Mouse (Mus musculus): Measurements from ENCODE around the gene Elk3. TPM values are rescaled to one million over a fixed set of nuclear protein-coding genes. Genes with fewer than 3 reads are reported as not detected.

Gene Elk3
- total and polyA plus RNA-seq, 3 experiments: 32.1 to 39.4 (median 33.8) TPM

GRCm38 (mm10) chr10:93346208-93346936 is 35.4 kb upstream of the Elk3 start:
- no peaks in the 10 kb centered on the region for H3K27me3 ChIP-seq (ENCODE audit: control insufficient read depth, insufficient read depth, low read length)
- no peak overlapping the region for H3K27ac ChIP-seq
- H3K4me3 ChIP-seq: no peak overlapping the region
- no peak for TF ChIP-seq EP300 (IDR thresholded peaks at IDR 0.05; ENCODE audit: insufficient read depth, low read depth, low read length)
- H3K79me2 ChIP-seq (replicated peaks; ENCODE audit: control insufficient read depth, insufficient read depth, low read length): no peaks in the 10 kb centered on the region
- 88% methylated on average over 9 of the region's 9 CpGs for WGBS
- no peaks in the 10 kb centered on the region for H3K36me3 ChIP-seq (ENCODE audit: control insufficient read depth, insufficient read depth, low read length)
- H3K4me1 ChIP-seq (ENCODE audit: control insufficient read depth, insufficient read depth, low read length): no peaks in the 10 kb centered on the region; the same call in 1 of the 2 replicates
- no peak for DNase-seq
- H3K9ac ChIP-seq (ENCODE audit: low read depth, low read length): no peak overlapping the region
- intact Hi-C loops (cut with DNase I): no loop called here

- no peak for TF ChIP-seq POLR2A (IDR thresholded peaks at IDR 0.05; ENCODE audit: insufficient read depth, low read depth, low read length)
- TF ChIP-seq EP300 (IDR thresholded peaks at IDR 0.05; ENCODE audit: insufficient read depth, low read depth, low read length): no peak
- no peak for TF ChIP-seq CTCF (IDR thresholded peaks at IDR 0.05)
- WGBS: 57% methylated on average over 2 of the region's 2 CpGs
- Histone ChIP-seq H3K9ac (ENCODE audit: low read depth, low read length) (no peak overlapping the region), H3K27ac (no peak overlapping the region), H3K36me3 (ENCODE audit: control insufficient read depth, insufficient read depth, low read length) (no peaks in the 10 kb centered on the region), H3K4me1 (ENCODE audit: control insufficient read depth, insufficient read depth, low read length) (no peaks in the 10 kb centered on the region; the same call in 1 of the 2 replicates), H3K27me3 (ENCODE audit: control insufficient read depth, insufficient read depth, low read length) (no peaks in the 10 kb centered on the region), H3K79me2 (replicated peaks; ENCODE audit: control insufficient read depth, insufficient read depth, low read length) (no peaks in the 10 kb centered on the region), H3K4me3 (no peak overlapping the region)
- intact Hi-C loops (cut with DNase I): no loop called here
- DNase-seq: no peak
These were observed 34.6 kb upstream of the Elk3 start for GRCm38 (mm10) chr10:93345497-93345896.

DNA sequence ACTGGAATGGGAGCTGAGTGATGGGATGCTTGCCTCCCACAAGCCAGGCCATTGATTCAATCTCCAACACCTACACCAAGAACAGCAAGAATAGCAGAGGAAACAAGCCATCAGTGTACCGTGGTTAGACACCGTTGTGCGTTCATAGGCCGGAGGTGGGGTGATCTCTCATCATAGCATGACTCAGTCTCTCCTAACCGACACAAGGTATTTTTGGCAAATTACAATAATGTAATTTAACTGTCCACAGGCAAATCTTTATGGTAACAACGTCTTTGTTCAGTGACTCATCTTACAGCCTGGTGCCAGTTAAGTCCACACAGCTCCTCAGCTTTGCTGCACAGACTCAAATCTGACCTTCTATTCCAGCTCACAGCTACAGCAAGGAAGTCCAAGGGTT is 32.5 kb upstream of the Elk3 start:
- Histone ChIP-seq H3K4me3 (no peak overlapping the region), H3K9ac (ENCODE audit: low read depth, low read length) (no peak overlapping the region), H3K79me2 (replicated peaks; ENCODE audit: control insufficient read depth, insufficient read depth, low read length) (no peaks in the 10 kb centered on the region), H3K4me1 (ENCODE audit: control insufficient read depth, insufficient read depth, low read length) (no peaks in the 10 kb centered on the region; the same call in 1 of the 2 replicates), H3K27ac (no peak overlapping the region), H3K36me3 (ENCODE audit: control insufficient read depth, insufficient read depth, low read length) (no peaks in the 10 kb centered on the region), H3K27me3 (ENCODE audit: control insufficient read depth, insufficient read depth, low read length) (no peaks in the 10 kb centered on the region)
- DNase-seq: no peak
- TF ChIP-seq EP300 (IDR thresholded peaks at IDR 0.05; ENCODE audit: insufficient read depth, low read depth, low read length) (no peak), CTCF (IDR thresholded peaks at IDR 0.05) (no peak), POLR2A (IDR thresholded peaks at IDR 0.05; ENCODE audit: insufficient read depth, low read depth, low read length) (no peak)
- intact Hi-C loops (cut with DNase I): no loop called here
- WGBS: 88% methylated on average over 6 of the region's 6 CpGs

GRCm38 (mm10) chr10:93342986-93343385 is 32.1 kb upstream of the Elk3 start:
- Histone ChIP-seq H3K9ac (ENCODE audit: low read depth, low read length) (no peak overlapping the region), H3K79me2 (replicated peaks; ENCODE audit: control insufficient read depth, insufficient read depth, low read length) (no peaks in the 10 kb centered on the region), H3K4me1 (ENCODE audit: control insufficient read depth, insufficient read depth, low read length) (no peaks in the 10 kb centered on the region; the same call in 1 of the 2 replicates), H3K36me3 (ENCODE audit: control insufficient read depth, insufficient read depth, low read length) (no peaks in the 10 kb centered on the region), H3K27ac (no peak overlapping the region), H3K4me3 (no peak overlapping the region), H3K27me3 (ENCODE audit: control insufficient read depth, insufficient read depth, low read length) (no peaks in the 10 kb centered on the region)
- WGBS: 85% methylated on average over 3 of the region's 3 CpGs
- TF ChIP-seq EP300 (IDR thresholded peaks at IDR 0.05; ENCODE audit: insufficient read depth, low read depth, low read length): no peak
- no peak for TF ChIP-seq POLR2A (IDR thresholded peaks at IDR 0.05; ENCODE audit: insufficient read depth, low read depth, low read length)
- TF ChIP-seq CTCF (IDR thresholded peaks at IDR 0.05): no peak
- intact Hi-C loops (cut with DNase I): no loop called here
- no peak for DNase-seq

DNA sequence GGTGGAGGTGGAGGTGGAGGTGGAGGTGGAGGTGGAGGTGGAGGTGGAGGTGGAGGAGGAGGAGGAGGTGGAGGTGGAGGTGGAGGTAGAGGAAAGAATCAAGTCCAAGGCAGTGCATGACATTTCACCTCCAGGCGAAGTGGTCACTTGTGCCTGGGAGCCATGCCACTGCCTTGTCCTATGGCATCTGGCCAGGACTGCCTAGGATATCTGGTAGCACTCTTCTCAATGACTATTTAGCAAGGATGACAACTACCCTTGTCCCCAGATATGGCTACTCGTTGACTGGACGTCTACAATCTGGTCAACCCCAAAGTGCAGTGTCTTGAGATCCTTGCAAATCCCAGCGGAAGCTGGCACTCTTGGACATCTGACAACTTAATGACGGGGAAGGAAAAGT is 27.6 kb upstream of the Elk3 start:
- no peaks in the 10 kb centered on the region for H3K79me2 ChIP-seq (replicated peaks; ENCODE audit: control insufficient read depth, insufficient read depth, low read length)
- no peak overlapping the region for H3K4me3 ChIP-seq
- H3K4me1 ChIP-seq (ENCODE audit: control insufficient read depth, insufficient read depth, low read length): peaks cover 13% of the 10 kb centered on the region
- TF ChIP-seq POLR2A (IDR thresholded peaks at IDR 0.05; ENCODE audit: insufficient read depth, low read depth, low read length) (no peak), CTCF (IDR thresholded peaks at IDR 0.05) (no peak), EP300 (IDR thresholded peaks at IDR 0.05; ENCODE audit: insufficient read depth, low read depth, low read length) (no peak)
- WGBS: 49% methylated on average over 5 of the region's 5 CpGs
- intact Hi-C loops (cut with DNase I): no loop called here
- peak; percentile 29 to 32 for DNase-seq
- H3K36me3 ChIP-seq (ENCODE audit: control insufficient read depth, insufficient read depth, low read length): peaks cover 4% of the 10 kb centered on the region
- H3K9ac ChIP-seq (ENCODE audit: low read depth, low read length): no peak overlapping the region
- peak overlapping the region; percentile 58 for H3K27ac ChIP-seq
- no peaks in the 10 kb centered on the region for H3K27me3 ChIP-seq (ENCODE audit: control insufficient read depth, insufficient read depth, low read length)

- intact Hi-C loops (cut with DNase I): loop anchor here (1.0 to 2.0 kb wide), 4 partner anchors 26 to 81 kb away; partner anchors contain the start of gene Elk3
- no peak overlapping the region for H3K9ac ChIP-seq (ENCODE audit: low read depth, low read length)
- WGBS: 31% methylated on average over 6 of the region's 6 CpGs
- H3K27me3 ChIP-seq (ENCODE audit: control insufficient read depth, insufficient read depth, low read length): no peaks in the 10 kb centered on the region
- peak overlapping the region; percentile 92 for H3K27ac ChIP-seq
- H3K4me3 ChIP-seq: no peak overlapping the region
- no peak for TF ChIP-seq EP300 (IDR thresholded peaks at IDR 0.05; ENCODE audit: insufficient read depth, low read depth, low read length)
- no peak for TF ChIP-seq POLR2A (IDR thresholded peaks at IDR 0.05; ENCODE audit: insufficient read depth, low read depth, low read length)
- TF ChIP-seq CTCF (IDR thresholded peaks at IDR 0.05): 0 out of 2 replicates have a peak, but pooled peaks have one; percentile 8
- DNase-seq: peak; percentile 50 to 64
- H3K36me3 ChIP-seq (ENCODE audit: control insufficient read depth, insufficient read depth, low read length): peaks cover 7% of the 10 kb centered on the region
- H3K4me1 ChIP-seq (ENCODE audit: control insufficient read depth, insufficient read depth, low read length): peaks cover 17% of the 10 kb centered on the region
- H3K79me2 ChIP-seq (replicated peaks; ENCODE audit: control insufficient read depth, insufficient read depth, low read length): no peaks in the 10 kb centered on the region
These were observed 25.6 kb upstream of the Elk3 start for GRCm38 (mm10) chr10:93336462-93336931.
